Mouse (Mus musculus) embryonic facial prominence, embryonic 15.5 days (tissue): Measurements from ENCODE around the gene Cdk4. TPM values are rescaled to one million over a fixed set of nuclear protein-coding genes. Genes with fewer than 3 reads are reported as not detected.

Experiments
- ATAC-seq: fragments of 200-750 bp; cut with Nextera tagmentation; 2 replicates; pipeline ENCODE4 v1.8.0; 2017; ENCODE audit warnings: low read depth, moderate TSS enrichment; ENCODE audit not compliant: insufficient number of reproducible peaks, low FRiP score, low TSS enrichment
- H3K27ac ChIP-seq: fragments of 300-500 bp; sonication (generic); replicated peaks from 2 replicates; pipeline ENCODE4 v1.5.1; 2015; ENCODE audit warnings: mild to moderate bottlenecking, inconsistent platforms
- H3K27me3 ChIP-seq: fragments of 300-500 bp; sonication (generic); 2 replicates; pipeline ENCODE4 v1.6.1; 2015; ENCODE audit warnings: inconsistent platforms
- H3K36me3 ChIP-seq: fragments of 300-500 bp; sonication (generic); 2 replicates; pipeline ENCODE4 v1.6.1; 2015; ENCODE audit warnings: mild to moderate bottlenecking, inconsistent platforms
- H3K4me1 ChIP-seq: fragments of 300-500 bp; sonication (generic); 2 replicates; pipeline ENCODE4 v1.6.1; 2015; ENCODE audit warnings: inconsistent platforms
- H3K4me2 ChIP-seq: fragments of 300-500 bp; sonication (generic); replicated peaks from 2 replicates; pipeline ENCODE4 v1.6.1; 2015; ENCODE audit warnings: mild to moderate bottlenecking, inconsistent platforms
- H3K4me3 ChIP-seq: fragments of 300-500 bp; sonication (generic); replicated peaks from 2 replicates; pipeline ENCODE4 v1.5.1; 2015; ENCODE audit warnings: mild to moderate bottlenecking, inconsistent platforms
- H3K9ac ChIP-seq: fragments of 300-500 bp; sonication (generic); 2 replicates; pipeline ENCODE4 v1.6.1; 2015; ENCODE audit warnings: inconsistent platforms
- H3K9me3 ChIP-seq: fragments of 300-500 bp; sonication (generic); replicated peaks from 2 replicates; pipeline ENCODE4 v1.6.1; 2016; ENCODE audit warnings: inconsistent platforms
- WGBS: fragments of 180-500 bp; shearing (Covaris S2); methylation state at CpG from one replicate; pipeline ENCODE4 v1.1.7; 2015; 5-methylcytosine and 5-hydroxymethylcytosine counted together
- polyA plus RNA-seq: library from polyadenylated mRNA; unstranded; fragments of >200 nt; fragmentation: Nextera tagmentation; extraction: Ambion mirVana; gene quantifications from 2 replicates; pipeline ENCODE4 v1.2.1, GENCODE M21; 2015

Gene Cdk4
- polyA plus RNA-seq, 1 experiment from 2014 or later, result 1,372 TPM

DNA sequence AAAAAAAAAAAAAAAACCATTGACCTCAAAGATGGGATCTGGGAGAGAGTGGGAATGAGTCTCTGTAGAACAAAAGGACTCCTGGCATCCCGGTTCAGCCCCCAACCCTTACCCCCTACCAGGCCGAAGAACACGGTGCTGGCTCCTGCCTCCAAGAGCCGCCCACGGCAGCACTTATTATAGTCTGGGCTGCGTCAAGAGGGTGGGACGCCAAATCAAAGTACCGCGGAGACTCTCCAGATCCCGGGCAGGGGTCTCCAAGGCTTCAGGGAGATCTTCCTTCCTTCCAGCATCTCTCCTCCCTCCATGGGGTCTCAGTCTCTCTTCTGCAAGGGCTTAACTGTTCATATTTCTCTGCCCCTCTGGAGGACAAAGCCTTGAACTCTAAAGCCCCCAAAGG is 14.2 kb downstream of the Cdk4 start:
- H3K9ac ChIP-seq, result no peak overlapping the region
- 10% methylated on average over 10 of the region's 10 CpGs for WGBS
- H3K4me2 ChIP-seq, result no peak overlapping the region

DNA sequence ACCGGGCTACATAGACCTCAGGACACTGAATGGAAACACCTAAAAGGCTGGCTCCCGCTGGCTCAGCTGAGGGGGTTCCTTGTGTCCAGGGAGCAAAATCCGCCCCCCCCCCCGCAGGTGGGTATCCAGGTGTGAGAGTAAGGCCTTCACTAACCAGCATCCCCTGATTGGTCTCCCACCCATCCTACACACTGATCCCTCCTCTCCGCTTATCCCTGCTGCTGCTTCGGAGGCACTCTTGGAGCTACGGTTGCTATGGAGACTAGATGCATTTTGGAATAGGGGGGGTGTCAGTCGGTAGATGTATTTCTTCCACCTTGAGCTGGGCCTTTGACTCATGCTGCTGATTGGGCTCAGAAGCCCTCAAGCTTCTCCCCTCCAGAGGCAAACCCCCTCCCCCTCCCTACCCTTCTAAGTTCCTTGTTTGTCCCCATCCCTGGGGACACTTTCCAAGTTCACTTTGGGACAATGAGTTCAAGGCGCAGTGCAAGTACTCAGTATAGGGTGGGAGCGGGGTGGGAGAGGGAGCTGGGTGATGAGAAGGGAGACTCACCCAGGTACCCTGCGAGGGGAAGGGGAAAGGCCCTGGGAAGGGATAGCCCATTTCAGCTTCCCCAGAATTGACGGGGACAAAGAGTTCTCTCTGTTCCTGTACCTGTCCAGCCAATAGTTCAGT is 14.8 kb downstream of the Cdk4 start:
- Histone ChIP-seq H3K27me3 (peaks cover 72% of the 10 kb centered on the region), H3K9ac (no peak overlapping the region), H3K36me3 (no peaks in the 10 kb centered on the region), H3K27ac (no peak overlapping the region), H3K4me1 (peaks cover 45% of the 10 kb centered on the region), H3K4me3 (peak overlapping the region; percentile 57), H3K4me2 (peak overlapping the region; percentile 93), H3K9me3 (no peaks in the 10 kb centered on the region)
- 6% methylated on average over 12 of the region's 12 CpGs for WGBS
- ATAC-seq, result no peak

More for the DNA sequence above, 14.2 kb downstream of the Cdk4 start:
- no peak overlapping the region for H3K4me3 ChIP-seq
- H3K27ac ChIP-seq, result no peak overlapping the region
- H3K36me3 ChIP-seq, result no peaks in the 10 kb centered on the region
- no peaks in the 10 kb centered on the region for H3K9me3 ChIP-seq
- peaks cover 65% of the 10 kb centered on the region for H3K27me3 ChIP-seq
- ATAC-seq, result no peak
- peaks cover 45% of the 10 kb centered on the region for H3K4me1 ChIP-seq

DNA sequence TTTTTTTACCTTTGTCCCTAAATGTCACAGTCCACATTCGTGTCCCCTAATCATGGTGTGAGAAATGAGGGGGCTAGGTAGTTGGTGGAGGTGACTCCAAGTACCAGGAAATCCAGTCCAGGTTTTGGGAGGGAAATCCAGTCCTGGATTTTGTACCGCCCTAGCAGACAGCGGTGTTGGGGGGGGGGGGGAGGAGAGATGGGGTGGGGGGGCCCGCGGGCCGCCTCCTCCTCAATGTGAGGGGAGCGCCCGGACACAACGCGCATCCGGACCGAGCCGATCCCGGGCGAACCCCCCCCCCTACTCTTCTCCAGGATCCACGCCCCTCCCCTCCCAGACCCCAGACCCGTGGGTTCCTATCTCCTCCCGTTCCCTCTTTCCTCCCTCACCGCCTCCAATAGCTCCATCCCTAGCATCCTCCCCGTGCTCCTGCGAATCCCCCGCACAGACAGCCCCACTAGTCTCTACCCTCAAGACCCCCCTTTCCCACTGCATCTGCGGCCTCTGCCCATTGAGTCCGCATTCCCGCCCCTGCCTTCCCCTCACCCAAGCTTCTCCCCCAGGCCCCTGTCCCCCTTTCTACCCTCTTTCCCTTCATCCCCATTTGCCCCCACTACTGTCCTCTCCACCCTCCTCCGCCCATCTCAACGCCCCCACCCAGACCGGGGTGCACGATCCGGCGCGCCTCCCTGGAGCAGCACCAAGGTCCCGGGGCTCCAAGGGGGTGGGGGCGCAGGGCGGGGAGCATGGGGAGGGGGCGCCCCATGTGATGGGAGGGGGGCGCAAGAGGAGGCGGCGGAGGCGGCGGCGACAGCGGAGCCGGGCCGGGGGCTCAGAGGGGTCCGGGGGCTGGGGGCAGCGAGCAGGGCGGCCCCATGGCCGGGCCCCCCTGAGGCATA is 15.6 kb downstream of the Cdk4 start:
- H3K4me2 ChIP-seq, result peak overlapping the region; percentile 93
- peak overlapping the region; percentile 57 for H3K4me3 ChIP-seq
- no peak for ATAC-seq
- no peaks in the 10 kb centered on the region for H3K36me3 ChIP-seq
- H3K4me1 ChIP-seq, result peaks cover 45% of the 10 kb centered on the region
- H3K27ac ChIP-seq, result no peak overlapping the region
- peaks cover 77% of the 10 kb centered on the region for H3K27me3 ChIP-seq
- 1% methylated on average over 41 of the region's 49 CpGs for WGBS
- no peaks in the 10 kb centered on the region for H3K9me3 ChIP-seq
- H3K9ac ChIP-seq, result peak overlapping the region; percentile 24

DNA sequence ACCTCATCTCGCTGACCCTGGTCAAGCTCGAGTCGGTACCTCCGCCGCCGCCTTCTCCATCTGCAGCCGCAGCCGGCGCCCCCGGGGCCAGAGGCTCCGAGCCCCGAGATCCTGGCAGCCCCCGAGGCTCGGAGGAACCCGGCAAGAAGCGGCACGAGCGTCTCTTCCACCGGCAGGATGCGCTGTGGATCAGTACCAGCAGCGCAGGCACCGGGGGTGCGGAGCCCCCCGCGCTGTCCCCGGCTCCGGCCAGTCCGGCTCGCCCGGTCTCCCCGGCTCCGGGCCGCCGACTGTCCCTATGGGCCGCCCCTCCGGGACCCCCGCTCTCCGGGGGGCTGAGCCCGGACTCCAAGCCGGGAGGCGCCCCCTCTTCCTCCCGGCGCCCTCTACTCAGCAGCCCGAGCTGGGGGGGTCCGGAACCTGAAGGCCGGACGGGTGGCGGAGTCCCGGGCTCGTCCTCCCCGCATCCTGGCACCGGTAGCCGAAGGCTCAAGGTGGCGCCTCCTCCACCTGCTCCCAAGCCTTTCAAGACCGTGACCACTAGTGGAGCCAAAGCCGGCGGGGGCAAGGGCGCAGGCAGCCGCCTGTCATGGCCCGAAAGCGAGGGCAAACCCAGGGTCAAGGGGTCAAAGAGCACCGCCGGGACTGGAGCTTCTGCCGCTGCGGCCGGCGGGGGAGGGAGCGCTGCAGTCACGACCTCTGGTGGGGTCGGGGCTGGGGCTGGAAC is 16.5 kb downstream of the Cdk4 start:
- Histone ChIP-seq H3K4me2 (peak overlapping the region; percentile 93), H3K4me3 (peak overlapping the region; percentile 57), H3K36me3 (no peaks in the 10 kb centered on the region), H3K27me3 (peaks cover 83% of the 10 kb centered on the region), H3K4me1 (peaks cover 45% of the 10 kb centered on the region), H3K9ac (peak overlapping the region; percentile 24), H3K9me3 (no peaks in the 10 kb centered on the region), H3K27ac (no peak overlapping the region)
- WGBS, result 2% methylated on average over 70 of the region's 70 CpGs
- no peak for ATAC-seq

DNA sequence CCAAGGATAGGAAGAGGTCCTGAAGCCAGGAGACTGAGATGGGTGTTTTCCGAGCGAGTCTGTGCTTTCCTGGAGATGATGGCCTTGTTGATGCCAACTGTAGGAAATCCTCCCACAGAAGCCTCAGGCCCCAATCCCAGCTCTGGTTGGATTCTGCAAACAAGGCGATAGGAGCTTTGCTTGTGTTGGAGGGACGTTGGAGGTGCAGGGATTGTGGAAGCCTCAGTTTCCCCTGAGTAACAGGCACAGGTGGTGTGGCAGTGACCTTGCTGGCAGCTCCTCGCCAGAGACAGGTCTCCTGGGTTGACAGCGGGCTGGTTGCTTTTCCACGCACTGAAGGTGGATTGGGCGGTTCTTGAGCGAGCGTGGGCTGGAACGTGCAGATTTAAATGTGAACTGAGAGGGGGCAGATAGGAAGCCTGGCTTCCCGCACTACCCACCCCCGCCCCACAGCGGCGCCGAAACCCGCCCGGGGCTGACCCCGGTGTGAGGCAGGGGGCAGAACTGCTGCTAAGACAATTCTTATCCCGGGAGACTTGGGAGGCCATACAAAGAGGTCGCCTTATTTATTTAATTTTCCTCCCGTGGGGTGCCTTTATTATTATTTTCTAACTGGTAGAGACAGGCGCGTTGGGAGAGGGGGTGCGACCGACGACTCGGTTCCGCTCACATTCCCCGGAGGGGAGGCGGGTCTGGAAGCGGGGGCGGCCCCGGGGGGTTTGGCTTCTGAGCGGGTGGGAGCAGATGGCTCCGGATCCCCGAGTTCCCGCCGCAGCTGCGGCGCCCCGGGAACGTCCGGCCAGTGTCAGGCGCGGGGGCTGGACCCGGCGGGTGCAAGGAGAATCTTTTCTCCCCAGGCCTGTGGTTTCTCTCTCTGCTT is 17.8 kb downstream of the Cdk4 start:
- H3K9ac ChIP-seq, result no peak overlapping the region
- WGBS, result 3% methylated on average over 48 of the region's 48 CpGs
- peak overlapping the region; percentile 57 for H3K4me3 ChIP-seq
- no peaks in the 10 kb centered on the region for H3K9me3 ChIP-seq
- H3K36me3 ChIP-seq, result no peaks in the 10 kb centered on the region
- peaks cover 45% of the 10 kb centered on the region for H3K4me1 ChIP-seq
- no peak for ATAC-seq
- H3K27me3 ChIP-seq, result peaks cover 86% of the 10 kb centered on the region
- H3K4me2 ChIP-seq, result peak overlapping the region; percentile 47
- no peak overlapping the region for H3K27ac ChIP-seq

DNA sequence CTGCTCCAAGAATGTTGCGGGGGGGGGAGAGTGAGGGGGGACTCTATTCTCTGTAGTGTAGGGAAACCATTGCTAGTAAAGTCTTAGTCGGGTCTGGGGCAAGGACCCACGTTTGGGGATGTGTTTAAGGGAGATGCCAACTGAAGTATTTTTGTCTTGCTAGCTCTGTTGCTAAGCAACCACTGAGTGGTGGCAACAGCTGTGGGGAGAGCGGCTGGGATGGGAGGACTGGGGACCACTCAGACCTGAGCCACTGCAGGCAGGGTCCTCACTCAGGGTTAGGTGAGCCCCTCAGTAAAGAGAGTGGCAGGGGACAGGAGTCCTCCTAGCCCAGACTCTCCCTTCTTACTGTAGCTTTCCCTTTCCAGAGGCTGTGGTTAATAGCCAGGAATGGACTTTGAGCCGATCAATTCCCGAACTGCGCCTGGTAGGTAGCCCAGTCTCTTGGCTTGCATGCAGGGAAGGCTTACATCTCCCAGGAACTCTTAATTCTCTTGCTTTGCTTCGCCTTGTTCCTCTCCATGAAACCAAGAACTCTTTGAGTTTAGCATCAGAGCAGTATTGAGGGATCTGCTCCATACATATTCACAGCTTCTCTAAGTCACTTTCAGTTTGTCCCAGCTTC is 18.8 kb downstream of the Cdk4 start:
- H3K36me3 ChIP-seq, result no peaks in the 10 kb centered on the region
- peaks cover 45% of the 10 kb centered on the region for H3K4me1 ChIP-seq
- no peaks in the 10 kb centered on the region for H3K9me3 ChIP-seq
- H3K27ac ChIP-seq, result no peak overlapping the region
- 27% methylated on average over 8 of the region's 8 CpGs for WGBS
- peak overlapping the region; percentile 47; the same call in 1 of the 2 replicates for H3K4me2 ChIP-seq
- H3K4me3 ChIP-seq, result no peak overlapping the region
- no peak overlapping the region for H3K9ac ChIP-seq
- ATAC-seq, result no peak
- peaks cover 83% of the 10 kb centered on the region for H3K27me3 ChIP-seq

DNA sequence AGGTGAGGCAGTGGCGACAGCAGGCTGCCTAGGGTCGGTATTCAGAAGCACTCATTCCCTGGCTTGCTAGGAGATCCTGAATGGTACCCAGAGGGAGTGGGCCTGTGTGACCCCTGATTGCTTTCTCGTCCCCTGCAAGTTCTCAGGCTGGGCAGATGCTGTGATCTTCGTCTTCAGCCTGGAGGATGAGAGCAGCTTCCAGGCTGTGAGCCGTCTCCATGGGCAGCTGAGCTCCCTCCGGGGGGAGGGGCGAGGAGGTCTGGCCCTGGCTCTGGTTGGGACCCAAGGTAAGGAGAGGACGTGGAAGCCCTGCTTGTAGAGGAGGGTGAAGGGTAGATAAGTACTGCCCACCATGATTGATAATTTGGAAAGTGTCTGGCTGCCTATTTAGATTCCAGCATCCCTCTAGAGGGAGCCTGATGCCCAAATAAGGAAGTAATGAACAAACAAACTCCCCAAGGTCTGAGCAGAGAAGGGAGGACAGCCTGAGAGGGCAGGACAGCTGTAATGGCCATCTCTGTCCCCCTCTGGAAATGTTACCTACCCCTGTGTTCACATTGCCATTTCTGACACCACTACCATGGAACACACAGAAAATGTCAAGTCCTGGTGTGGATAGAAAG is 20.1 kb downstream of the Cdk4 start:
- H3K4me3 ChIP-seq, result no peak overlapping the region
- no peaks in the 10 kb centered on the region for H3K36me3 ChIP-seq
- H3K9ac ChIP-seq, result no peak overlapping the region
- H3K9me3 ChIP-seq, result no peaks in the 10 kb centered on the region
- WGBS, result 30% methylated on average over 8 of the region's 8 CpGs
- H3K27ac ChIP-seq, result no peak overlapping the region
- peaks cover 83% of the 10 kb centered on the region for H3K27me3 ChIP-seq
- H3K4me1 ChIP-seq, result peaks cover 37% of the 10 kb centered on the region
- no peak overlapping the region for H3K4me2 ChIP-seq
- no peak for ATAC-seq

DNA sequence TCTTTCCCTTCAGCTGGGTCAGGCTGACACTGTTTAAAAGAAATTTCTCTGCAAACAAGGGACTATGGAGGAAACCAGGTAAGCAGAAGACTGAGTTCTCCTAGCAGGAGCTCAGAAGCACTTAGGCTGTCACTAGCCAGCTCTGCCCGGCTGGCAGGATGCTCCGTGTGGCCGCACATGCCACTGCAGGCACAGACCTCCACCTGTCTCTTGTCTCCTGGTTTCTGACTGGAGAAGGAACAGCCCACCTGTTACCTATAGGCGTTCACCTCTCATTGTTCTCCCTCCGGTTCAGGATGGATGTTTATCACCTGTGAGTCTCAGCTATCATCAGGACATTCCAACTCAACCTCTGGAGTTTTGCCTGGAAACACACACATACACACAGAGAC is 20.6 kb downstream of the Cdk4 start:
- H3K4me3 ChIP-seq, result no peak overlapping the region
- H3K9me3 ChIP-seq, result no peaks in the 10 kb centered on the region
- H3K27ac ChIP-seq, result no peak overlapping the region
- H3K9ac ChIP-seq, result no peak overlapping the region
- no peaks in the 10 kb centered on the region for H3K36me3 ChIP-seq
- H3K27me3 ChIP-seq, result peaks cover 84% of the 10 kb centered on the region
- 31% methylated on average over 5 of the region's 5 CpGs for WGBS
- H3K4me2 ChIP-seq, result no peak overlapping the region
- ATAC-seq, result no peak
- H3K4me1 ChIP-seq, result peaks cover 34% of the 10 kb centered on the region

DNA sequence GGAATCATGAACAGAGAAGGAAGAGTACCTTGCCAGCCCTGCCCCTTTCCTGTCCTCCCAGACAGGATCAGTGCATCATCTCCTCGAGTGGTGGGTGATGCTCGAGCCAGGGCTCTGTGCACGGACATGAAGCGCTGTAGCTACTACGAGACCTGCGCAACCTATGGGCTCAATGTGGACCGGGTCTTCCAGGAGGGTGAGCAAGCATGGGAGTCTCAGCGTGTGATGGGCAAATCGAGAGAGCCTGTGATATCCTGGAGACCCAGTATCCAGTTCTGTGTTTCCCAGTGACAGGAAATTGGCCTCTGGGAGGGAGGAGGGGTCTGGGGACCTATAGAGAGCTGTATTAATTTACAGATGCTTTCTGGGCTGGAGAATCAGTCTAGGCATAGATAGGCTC is 21.7 kb downstream of the Cdk4 start:
- Histone ChIP-seq H3K27me3 (peaks cover 84% of the 10 kb centered on the region), H3K27ac (no peak overlapping the region), H3K9ac (no peak overlapping the region), H3K4me3 (no peak overlapping the region), H3K4me2 (no peak overlapping the region), H3K9me3 (no peaks in the 10 kb centered on the region), H3K36me3 (no peaks in the 10 kb centered on the region), H3K4me1 (peaks cover 22% of the 10 kb centered on the region)
- ATAC-seq, result no peak
- 77% methylated on average over 9 of the region's 9 CpGs for WGBS

DNA sequence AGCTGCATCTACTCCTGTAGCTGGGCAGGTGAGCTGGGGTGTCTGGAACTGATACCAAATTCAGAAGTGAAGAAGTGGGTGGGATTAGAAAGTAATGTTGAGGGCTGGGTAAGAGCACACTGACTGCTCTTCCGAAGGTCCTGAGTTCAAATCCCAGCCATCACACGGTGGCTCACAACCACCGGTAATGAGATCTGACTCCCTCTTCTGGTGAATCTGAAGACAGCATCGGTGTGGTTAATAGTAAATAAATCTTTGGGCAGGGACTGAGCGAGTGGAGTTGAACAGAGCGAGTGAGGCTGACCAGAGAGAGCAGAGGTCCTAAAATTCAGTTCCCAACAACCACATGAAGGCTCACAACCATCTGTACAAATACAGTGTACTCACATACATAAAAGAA is 22.3 kb downstream of the Cdk4 start:
- no peak overlapping the region for H3K4me3 ChIP-seq
- H3K27me3 ChIP-seq, result peaks cover 84% of the 10 kb centered on the region
- no peak overlapping the region for H3K9ac ChIP-seq
- ATAC-seq, result no peak
- H3K4me2 ChIP-seq, result no peak overlapping the region
- no peaks in the 10 kb centered on the region for H3K9me3 ChIP-seq
- peaks cover 19% of the 10 kb centered on the region for H3K4me1 ChIP-seq
- no peak overlapping the region for H3K27ac ChIP-seq
- no peaks in the 10 kb centered on the region for H3K36me3 ChIP-seq
- 70% methylated on average over 6 of the region's 6 CpGs for WGBS
